Mouse (Mus musculus): Measurements from ENCODE around the gene Tnfrsf26. TPM values are rescaled to one million over a fixed set of nuclear protein-coding genes. Genes with fewer than 3 reads are reported as not detected.

Gene Tnfrsf26
- polyA plus RNA-seq, 1 experiment from 2014 or later, result 0.16 TPM

DNA sequence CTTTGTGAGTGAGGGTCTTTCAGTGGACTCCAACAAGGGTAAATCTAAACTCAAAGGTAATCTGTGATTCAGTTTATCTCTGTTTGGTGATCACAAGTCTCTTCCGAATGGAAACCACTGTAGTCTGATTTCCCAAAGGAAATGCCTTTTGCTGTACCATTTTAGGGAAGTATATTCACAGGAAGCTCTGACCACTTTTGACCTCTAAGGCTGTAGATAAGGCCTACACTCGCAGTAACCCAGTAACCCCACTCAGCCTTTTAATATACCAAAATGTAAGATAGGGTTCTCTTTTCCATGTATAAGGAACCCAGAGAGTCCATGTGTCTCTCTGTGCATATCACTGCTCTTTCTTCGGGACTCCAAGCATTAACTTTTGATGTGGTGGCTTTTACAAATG, 23.2 kb downstream of the Tnfrsf26 start:
- no peaks in the 10 kb centered on the region for H3K27me3 ChIP-seq (ENCODE audit: control insufficient read depth, insufficient read depth, low read length)
- H3K27ac ChIP-seq (ENCODE audit: low read depth, low read length), result no peak overlapping the region
- WGBS (ENCODE audit: insufficient replicate concordance), result 71% methylated on average over 3 of the region's 3 CpGs
- no peak overlapping the region for H3K4me3 ChIP-seq (ENCODE audit: low read depth, low read length)
- no peaks in the 10 kb centered on the region for H3K9me3 ChIP-seq (replicated peaks; ENCODE audit: control insufficient read depth, low read length)
- no peak overlapping the region for H3K9ac ChIP-seq (ENCODE audit: low read depth, low read length)
- H3K4me1 ChIP-seq (ENCODE audit: control insufficient read depth, insufficient read depth, low read length), result no peaks in the 10 kb centered on the region
- no peak overlapping the region for H3K4me2 ChIP-seq
- no peak for ATAC-seq (replicated peaks; ENCODE audit: insufficient number of reproducible peaks, low FRiP score, low TSS enrichment)
- H3K36me3 ChIP-seq (ENCODE audit: control insufficient read depth, insufficient read depth, low read length), result no peaks in the 10 kb centered on the region

DNA sequence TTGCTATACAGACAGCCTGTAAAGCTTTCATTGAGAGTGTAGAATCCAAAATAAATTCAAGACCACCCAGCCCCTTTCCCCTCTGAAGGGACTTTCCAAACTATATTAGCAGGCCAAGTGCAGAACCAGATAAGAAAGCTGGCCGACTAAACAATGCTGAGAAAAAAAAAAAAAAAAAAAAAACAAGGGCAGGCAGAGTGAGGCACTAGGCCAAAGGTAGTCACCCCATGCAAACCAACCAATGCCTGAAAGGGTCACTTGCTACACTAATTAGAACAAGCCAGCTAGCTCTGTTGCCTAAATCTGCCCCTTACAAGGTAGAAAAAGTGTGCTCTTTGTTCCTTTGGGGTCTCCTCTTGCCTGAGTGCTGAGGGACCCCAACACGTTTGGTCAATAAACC, 23.6 kb downstream of the Tnfrsf26 start:
- H3K4me2 ChIP-seq, result no peak overlapping the region

DNA sequence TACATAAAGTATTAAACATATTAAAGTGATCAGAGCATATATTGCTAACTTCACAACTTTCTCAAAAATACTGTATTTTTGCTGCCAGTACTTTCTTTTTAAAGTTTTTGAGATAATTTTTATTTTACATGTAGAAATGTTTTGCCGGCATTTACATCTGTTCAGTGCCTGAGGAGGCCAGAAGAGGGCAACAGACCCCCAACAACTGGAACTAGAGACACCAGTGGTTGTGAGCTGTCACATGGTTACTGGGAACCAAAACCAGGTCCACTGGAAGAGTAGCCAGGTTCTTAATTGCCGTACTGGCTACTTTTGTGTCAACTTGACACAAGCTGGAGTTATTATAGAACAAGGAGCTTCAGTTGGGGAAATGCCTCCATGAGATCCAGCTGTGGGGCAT, 26.8 kb downstream of the Tnfrsf26 start:
- WGBS (ENCODE audit: insufficient replicate concordance), result 69% methylated on average over 2 of the region's 2 CpGs
- no peak overlapping the region for H3K9ac ChIP-seq (ENCODE audit: low read depth, low read length)
- no peak for ATAC-seq (replicated peaks; ENCODE audit: insufficient number of reproducible peaks, low FRiP score, low TSS enrichment)

More for the DNA sequence above, 23.6 kb downstream of the Tnfrsf26 start:
- no peak for ATAC-seq (replicated peaks; ENCODE audit: insufficient number of reproducible peaks, low FRiP score, low TSS enrichment)
- Histone ChIP-seq H3K27me3 (ENCODE audit: control insufficient read depth, insufficient read depth, low read length) (no peaks in the 10 kb centered on the region), H3K9ac (ENCODE audit: low read depth, low read length) (no peak overlapping the region), H3K36me3 (ENCODE audit: control insufficient read depth, insufficient read depth, low read length) (no peaks in the 10 kb centered on the region), H3K9me3 (replicated peaks; ENCODE audit: control insufficient read depth, low read length) (no peaks in the 10 kb centered on the region), H3K27ac (ENCODE audit: low read depth, low read length) (no peak overlapping the region), H3K4me3 (ENCODE audit: low read depth, low read length) (no peak overlapping the region), H3K4me1 (ENCODE audit: control insufficient read depth, insufficient read depth, low read length) (no peaks in the 10 kb centered on the region)
- 52% methylated on average over 2 of the region's 2 CpGs for WGBS (ENCODE audit: insufficient replicate concordance)

DNA sequence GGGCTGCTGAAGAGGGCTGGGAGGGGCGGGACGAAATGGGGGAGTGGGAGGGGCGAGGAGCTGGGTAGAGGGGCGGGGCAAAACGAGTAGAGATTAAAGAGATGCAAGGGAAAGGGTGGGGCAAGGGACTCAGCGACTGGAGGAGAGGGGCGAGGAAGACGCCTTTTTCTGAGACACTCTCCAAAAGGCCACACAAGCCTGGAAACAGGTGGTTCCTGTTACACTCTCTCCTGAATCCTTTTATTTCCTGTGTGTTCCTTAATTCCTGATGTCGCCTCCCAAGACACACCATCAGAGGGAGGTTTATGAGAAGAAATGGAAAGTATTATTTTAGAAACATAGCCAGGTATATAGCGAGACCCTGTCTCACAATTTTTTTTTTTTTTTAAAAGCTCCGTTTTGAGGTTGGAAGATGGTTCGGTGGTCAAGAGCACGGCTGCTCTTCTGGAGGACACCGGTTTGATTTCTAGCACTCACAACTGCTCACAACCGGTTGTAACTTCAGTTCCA, 28.2 kb downstream of the Tnfrsf26 start:
- H3K4me1 ChIP-seq (ENCODE audit: control insufficient read depth, insufficient read depth, low read length), result peaks cover 6% of the 10 kb centered on the region; the same call in 1 of the 2 replicates
- no peak overlapping the region; the same call in 1 of the 2 replicates for H3K27ac ChIP-seq (ENCODE audit: low read depth, low read length)
- H3K36me3 ChIP-seq (ENCODE audit: control insufficient read depth, insufficient read depth, low read length), result no peaks in the 10 kb centered on the region
- ATAC-seq (replicated peaks; ENCODE audit: insufficient number of reproducible peaks, low FRiP score, low TSS enrichment), result no peak
- H3K9me3 ChIP-seq (replicated peaks; ENCODE audit: control insufficient read depth, low read length), result no peaks in the 10 kb centered on the region
- H3K27me3 ChIP-seq (ENCODE audit: control insufficient read depth, insufficient read depth, low read length), result no peaks in the 10 kb centered on the region
- H3K4me3 ChIP-seq (ENCODE audit: low read depth, low read length), result peak overlapping the region; percentile 91
- 6% methylated on average over 15 of the region's 15 CpGs for WGBS (ENCODE audit: insufficient replicate concordance)
- no peak overlapping the region; the same call in 1 of the 2 replicates for H3K9ac ChIP-seq (ENCODE audit: low read depth, low read length)
- peak overlapping the region; percentile 95 for H3K4me2 ChIP-seq

More for the DNA sequence above, 26.8 kb downstream of the Tnfrsf26 start:
- no peak overlapping the region for H3K27ac ChIP-seq (ENCODE audit: low read depth, low read length)
- no peaks in the 10 kb centered on the region for H3K27me3 ChIP-seq (ENCODE audit: control insufficient read depth, insufficient read depth, low read length)
- peaks cover 6% of the 10 kb centered on the region; the same call in 1 of the 2 replicates for H3K4me1 ChIP-seq (ENCODE audit: control insufficient read depth, insufficient read depth, low read length)
- no peaks in the 10 kb centered on the region for H3K9me3 ChIP-seq (replicated peaks; ENCODE audit: control insufficient read depth, low read length)
- no peak overlapping the region for H3K4me2 ChIP-seq
- H3K36me3 ChIP-seq (ENCODE audit: control insufficient read depth, insufficient read depth, low read length), result no peaks in the 10 kb centered on the region
- no peak overlapping the region for H3K4me3 ChIP-seq (ENCODE audit: low read depth, low read length)

DNA sequence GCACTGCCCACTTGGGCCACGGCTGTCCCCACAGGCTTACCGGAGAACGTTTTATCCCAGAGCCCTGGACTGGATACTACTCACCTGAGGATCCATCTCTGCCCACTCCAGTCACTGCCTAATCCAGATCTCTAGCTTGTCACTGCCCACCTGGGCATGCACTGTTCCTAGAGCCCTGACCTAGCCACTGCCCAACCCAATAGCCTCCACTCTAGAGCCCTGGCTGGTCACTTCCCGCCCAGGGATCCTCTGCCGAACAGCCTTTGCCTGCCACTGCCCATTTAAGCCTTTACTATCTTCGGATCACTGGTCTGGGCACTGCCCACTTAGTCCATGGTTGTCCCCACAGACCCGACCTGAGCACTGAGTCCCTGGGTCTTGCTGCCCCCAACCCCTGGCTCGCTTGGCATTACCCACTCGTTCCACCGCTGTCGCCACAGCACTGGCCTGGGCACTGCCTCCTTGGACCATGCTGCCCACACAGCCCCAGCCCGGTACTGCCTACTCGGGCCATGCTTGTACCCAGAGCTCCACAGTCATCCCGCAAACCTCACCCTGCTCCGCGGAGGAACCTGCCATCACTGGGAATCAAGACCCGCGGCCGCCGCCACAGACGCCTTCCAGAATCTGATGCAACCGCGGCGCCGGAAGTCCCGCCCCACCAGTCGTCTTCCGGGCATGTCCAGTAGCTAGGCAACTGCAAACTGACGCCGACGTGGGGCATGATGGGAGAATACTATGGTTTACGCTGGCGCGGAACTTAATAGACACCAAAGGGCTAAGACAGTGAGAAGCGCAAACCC, 28.9 kb downstream of the Tnfrsf26 start, which contains the start of gene Cars:
Gene Cars (minus strand): TSS at position 663 of the 803 bp plus-strand sequence.
- H3K27me3 ChIP-seq (ENCODE audit: control insufficient read depth, insufficient read depth, low read length), result no peaks in the 10 kb centered on the region
- no peaks in the 10 kb centered on the region for H3K9me3 ChIP-seq (replicated peaks; ENCODE audit: control insufficient read depth, low read length)
- ATAC-seq (replicated peaks; ENCODE audit: insufficient number of reproducible peaks, low FRiP score, low TSS enrichment), result peak; percentile 95
- peak within 1 kb of the TSS; percentile 95 for H3K4me2 ChIP-seq
- H3K4me1 ChIP-seq (ENCODE audit: control insufficient read depth, insufficient read depth, low read length), result peaks cover 9% of the 10 kb centered on the region
- H3K4me3 ChIP-seq (ENCODE audit: low read depth, low read length), result peak within 1 kb of the TSS; percentile 91
- H3K27ac ChIP-seq (ENCODE audit: low read depth, low read length), result peak within 1 kb of the TSS; percentile 35; the same call in 1 of the 2 replicates
- 1% methylated on average over 35 of the region's 35 CpGs for WGBS (ENCODE audit: insufficient replicate concordance)
- peak within 1 kb of the TSS; percentile 88 for H3K9ac ChIP-seq (ENCODE audit: low read depth, low read length)
- no peaks in the 10 kb centered on the region for H3K36me3 ChIP-seq (ENCODE audit: control insufficient read depth, insufficient read depth, low read length)

DNA sequence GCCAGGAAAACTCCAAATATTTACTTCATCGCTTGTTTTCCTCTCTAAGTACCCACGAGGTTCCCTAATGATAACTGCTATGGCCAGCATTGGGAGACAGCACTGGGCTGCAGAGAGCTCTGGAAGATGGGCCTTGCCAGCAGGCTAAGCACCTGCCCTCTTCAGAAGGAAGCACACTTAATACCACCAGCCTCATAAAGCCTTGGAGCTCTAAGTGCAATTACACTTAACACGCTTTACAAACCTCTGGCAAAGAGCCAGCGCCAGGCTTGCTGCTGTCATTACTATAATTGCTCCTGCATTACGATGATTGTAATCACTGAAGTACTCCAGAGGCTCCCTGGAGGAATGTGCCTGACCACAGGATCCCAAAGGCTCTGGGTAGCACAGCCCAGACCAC, 33.7 kb downstream of the Tnfrsf26 start:
- Histone ChIP-seq H3K9me3 (replicated peaks; ENCODE audit: control insufficient read depth, low read length) (no peaks in the 10 kb centered on the region), H3K4me1 (ENCODE audit: control insufficient read depth, insufficient read depth, low read length) (peaks cover 9% of the 10 kb centered on the region), H3K27me3 (ENCODE audit: control insufficient read depth, insufficient read depth, low read length) (no peaks in the 10 kb centered on the region), H3K4me2 (no peak overlapping the region), H3K36me3 (ENCODE audit: control insufficient read depth, insufficient read depth, low read length) (no peaks in the 10 kb centered on the region; the same call in 1 of the 2 replicates), H3K27ac (ENCODE audit: low read depth, low read length) (no peak overlapping the region), H3K9ac (ENCODE audit: low read depth, low read length) (no peak overlapping the region), H3K4me3 (ENCODE audit: low read depth, low read length) (no peak overlapping the region)
- ATAC-seq (replicated peaks; ENCODE audit: insufficient number of reproducible peaks, low FRiP score, low TSS enrichment), result no peak
- 78% methylated on average over 5 of the region's 5 CpGs for whole genome bisulfite sequencing (ENCODE audit: insufficient replicate concordance)

DNA sequence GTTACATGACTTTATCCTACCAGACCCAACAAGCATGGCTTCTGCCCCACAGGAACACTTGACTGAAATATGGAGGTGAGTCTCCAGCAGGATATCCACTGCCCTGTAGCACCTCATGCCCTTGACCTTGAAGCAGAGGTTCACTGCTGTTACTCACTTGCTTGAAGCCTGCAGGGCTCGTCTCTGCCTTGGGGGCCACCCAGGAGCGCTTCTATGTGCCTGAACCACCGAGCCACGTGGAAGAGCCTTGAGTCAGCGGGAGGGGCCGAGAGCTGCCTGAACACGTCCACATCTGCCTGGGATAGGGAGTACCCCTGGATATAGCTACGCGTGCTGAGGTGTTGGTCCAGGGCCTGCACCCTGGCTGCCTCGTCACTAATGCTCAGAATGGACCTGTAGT, 36.3 kb downstream of the Tnfrsf26 start:
- no peak for ATAC-seq (replicated peaks; ENCODE audit: insufficient number of reproducible peaks, low FRiP score, low TSS enrichment)
- no peak overlapping the region for H3K4me2 ChIP-seq
- WGBS (ENCODE audit: insufficient replicate concordance), result 84% methylated on average over 10 of the region's 10 CpGs
- no peak overlapping the region for H3K27ac ChIP-seq (ENCODE audit: low read depth, low read length)
- no peak overlapping the region for H3K4me3 ChIP-seq (ENCODE audit: low read depth, low read length)
- no peaks in the 10 kb centered on the region for H3K27me3 ChIP-seq (ENCODE audit: control insufficient read depth, insufficient read depth, low read length)
- H3K9ac ChIP-seq (ENCODE audit: low read depth, low read length), result no peak overlapping the region
- H3K4me1 ChIP-seq (ENCODE audit: control insufficient read depth, insufficient read depth, low read length), result peaks cover 2% of the 10 kb centered on the region
- H3K9me3 ChIP-seq (replicated peaks; ENCODE audit: control insufficient read depth, low read length), result no peaks in the 10 kb centered on the region
- H3K36me3 ChIP-seq (ENCODE audit: control insufficient read depth, insufficient read depth, low read length), result peaks cover 5% of the 10 kb centered on the region; the same call in 1 of the 2 replicates

DNA sequence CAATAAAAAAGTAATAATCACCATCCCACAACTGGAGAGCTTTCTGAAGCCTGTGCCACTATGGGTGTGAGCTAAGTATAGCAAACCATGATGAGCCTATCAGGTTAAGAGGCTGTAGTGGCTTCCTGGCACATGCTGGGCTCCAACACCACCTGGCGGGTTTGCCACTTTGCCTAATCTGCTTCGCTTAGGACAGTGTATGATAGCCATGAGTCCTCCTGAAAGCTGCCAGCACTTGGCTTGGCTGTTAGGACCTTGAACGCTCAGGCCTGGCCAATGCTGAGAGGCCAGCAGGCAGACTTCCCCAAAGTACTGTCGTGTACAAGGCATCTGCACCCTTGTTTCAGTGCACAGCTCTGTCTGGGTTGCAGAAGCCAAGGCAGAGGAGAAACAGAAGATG, 40.5 kb downstream of the Tnfrsf26 start:
- ATAC-seq (replicated peaks; ENCODE audit: insufficient number of reproducible peaks, low FRiP score, low TSS enrichment), result no peak

More for the DNA sequence above, 40.5 kb downstream of the Tnfrsf26 start:
- Histone ChIP-seq H3K4me3 (ENCODE audit: low read depth, low read length) (no peak overlapping the region), H3K9ac (ENCODE audit: low read depth, low read length) (no peak overlapping the region), H3K4me2 (no peak overlapping the region), H3K27me3 (ENCODE audit: control insufficient read depth, insufficient read depth, low read length) (no peaks in the 10 kb centered on the region), H3K27ac (ENCODE audit: low read depth, low read length) (no peak overlapping the region), H3K9me3 (replicated peaks; ENCODE audit: control insufficient read depth, low read length) (no peaks in the 10 kb centered on the region), H3K36me3 (ENCODE audit: control insufficient read depth, insufficient read depth, low read length) (peaks cover 10% of the 10 kb centered on the region), H3K4me1 (ENCODE audit: control insufficient read depth, insufficient read depth, low read length) (no peaks in the 10 kb centered on the region)
- WGBS (ENCODE audit: insufficient replicate concordance), result 78% methylated on average over 4 of the region's 4 CpGs

Data from heart, embryonic 11.5 days (tissue).